Mouse (Mus musculus) embryo, embryonic 10 days (tissue): ENCODE results near the gene Tnks1bp1.

Source experiments
- DNase-seq: peaks from one replicate; pipeline ENCODE4 v3.0.0-alpha.2; 2015; ENCODE audit warnings: low spot score

Gene Tnks1bp1

GRCm38 (mm10) chr2:85091325-85091724 lies 43.5 kb downstream of the Tnks1bp1 start:
- no peak for DNase-seq

- DNase-seq = no peak
Observed at GRCm38 (mm10) chr2:85093376-85093775, 45.6 kb downstream of the Tnks1bp1 start.

GRCm38 (mm10) chr2:85095906-85096305 lies 48.1 kb downstream of the Tnks1bp1 start:
- peak; percentile 12 for DNase-seq

- DNase-seq = no peak
Observed at GRCm38 (mm10) chr2:85098014-85098413, 50.2 kb downstream of the Tnks1bp1 start.

- no peak for DNase-seq
Observed at GRCm38 (mm10) chr2:85098824-85099511, 51.1 kb downstream of the Tnks1bp1 start.

- DNase-seq = no peak
Observed at GRCm38 (mm10) chr2:85103201-85103600, 55.4 kb downstream of the Tnks1bp1 start.

GRCm38 (mm10) chr2:85105426-85106013 lies 57.7 kb downstream of the Tnks1bp1 start:
- no peak for DNase-seq

GRCm38 (mm10) chr2:85106068-85106790 lies 58.4 kb downstream of the Tnks1bp1 start:
- DNase-seq = no peak

- DNase-seq = no peak
Observed at GRCm38 (mm10) chr2:85106941-85107340, 59.1 kb downstream of the Tnks1bp1 start.

GRCm38 (mm10) chr2:85110288-85110875 lies 62.6 kb downstream of the Tnks1bp1 start:
- no peak for DNase-seq
